Mouse (Mus musculus): ENCODE data around the gene Gm10037.

- TF ChIP-seq CTCF (conservative IDR thresholded peaks at IDR 0.05; ENCODE audit: low read length) (no peak), POU5F1 (IDR thresholded peaks at IDR 0.05; ENCODE audit: borderline replicate concordance, low read length) (no peak), NANOG (IDR thresholded peaks at IDR 0.05; ENCODE audit: borderline replicate concordance, low read length) (no peak)
Observed at GRCm38 (mm10) chr13:67863026-67863425, 32.1 kb downstream of the Gm10037 start, which contains the start of gene BC048507.

All from E14TG2a.4 (cell line).